Mouse (Mus musculus) erythroblast, embryonic 14.5 days (primary cell): ENCODE measurements around the gene Tamm41. TPM values are rescaled to one million over a fixed set of nuclear protein-coding genes. Genes with fewer than 3 reads are reported as not detected.

Experiments used
- H3K27me3 ChIP-seq: 2 replicates; pipeline ENCODE4 v1.6.1; 2012; ENCODE audit warnings: inconsistent platforms; ENCODE audit not compliant: control insufficient read depth
- H3K36me3 ChIP-seq: 2 replicates; pipeline ENCODE4 v1.6.1; 2012; ENCODE audit warnings: mild to moderate bottlenecking, inconsistent platforms; ENCODE audit not compliant: control insufficient read depth
- H3K4me1 ChIP-seq: 2 replicates; pipeline ENCODE4 v1.6.1; 2012; ENCODE audit warnings: inconsistent platforms; ENCODE audit not compliant: control insufficient read depth
- H3K4me3 ChIP-seq: replicated peaks from 2 replicates; pipeline ENCODE3; 2012; ENCODE audit warnings: moderate library complexity, mild to moderate bottlenecking, inconsistent platforms
- H3K9me3 ChIP-seq: 2 replicates; pipeline ENCODE4 v1.6.1; 2012; ENCODE audit warnings: low read length, inconsistent platforms, mixed read lengths; ENCODE audit not compliant: control insufficient read depth
- GATA1 ChIP-seq: IDR thresholded peaks from 2 replicates; pipeline ENCODE4 v1.6.1; 2012; ENCODE audit warnings: low read length, inconsistent platforms, mixed read lengths
- TAL1 ChIP-seq: IDR thresholded peaks from 3 replicates; pipeline ENCODE4 v1.6.1; 2012; ENCODE audit warnings: low read length, inconsistent platforms, mixed read lengths
- polyA plus RNA-seq: library from polyadenylated mRNA; stranded (reverse); fragments of >175 nt; gene quantifications from 2 replicates; pipeline ENCODE4 v1.2.3, GENCODE M21; 2012

The Tamm41 gene
- polyA plus RNA-seq, 1 experiment: 1.4 TPM

GRCm38 (mm10) chr6:114961276-114962068 lies 76.2 kb downstream of the Tamm41 start:
- no peaks in the 10 kb centered on the region for H3K36me3 ChIP-seq
- H3K9me3 ChIP-seq: no peaks in the 10 kb centered on the region
- H3K27me3 ChIP-seq: peaks cover 9% of the 10 kb centered on the region
- no peak overlapping the region for H3K4me3 ChIP-seq
- TF ChIP-seq GATA1: no peak
- TF ChIP-seq TAL1: no peak
- no peaks in the 10 kb centered on the region for H3K4me1 ChIP-seq

DNA sequence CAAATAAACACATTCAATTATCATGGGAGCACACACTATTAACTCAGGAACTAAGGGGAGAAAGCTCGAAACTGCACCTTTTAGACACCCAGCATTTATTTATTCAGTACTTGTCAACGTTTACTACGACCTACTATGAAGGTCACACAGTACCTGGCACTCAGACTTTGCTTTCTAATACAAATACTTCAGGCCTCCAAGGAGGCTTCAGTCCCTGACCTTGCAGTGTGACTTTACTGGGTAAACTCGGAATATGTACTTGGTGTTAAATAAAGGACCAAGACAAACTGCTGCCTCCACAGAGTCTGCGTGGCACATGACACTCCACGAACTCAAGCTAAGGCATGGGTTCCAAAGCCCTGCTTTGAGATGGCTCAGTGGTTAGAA lies 78.7 kb downstream of the Tamm41 start:
- Histone ChIP-seq H3K4me3 (no peak overlapping the region), H3K36me3 (no peaks in the 10 kb centered on the region), H3K4me1 (no peaks in the 10 kb centered on the region), H3K9me3 (no peaks in the 10 kb centered on the region), H3K27me3 (no peaks in the 10 kb centered on the region)
- TF ChIP-seq TAL1 (no peak), GATA1 (no peak)

DNA sequence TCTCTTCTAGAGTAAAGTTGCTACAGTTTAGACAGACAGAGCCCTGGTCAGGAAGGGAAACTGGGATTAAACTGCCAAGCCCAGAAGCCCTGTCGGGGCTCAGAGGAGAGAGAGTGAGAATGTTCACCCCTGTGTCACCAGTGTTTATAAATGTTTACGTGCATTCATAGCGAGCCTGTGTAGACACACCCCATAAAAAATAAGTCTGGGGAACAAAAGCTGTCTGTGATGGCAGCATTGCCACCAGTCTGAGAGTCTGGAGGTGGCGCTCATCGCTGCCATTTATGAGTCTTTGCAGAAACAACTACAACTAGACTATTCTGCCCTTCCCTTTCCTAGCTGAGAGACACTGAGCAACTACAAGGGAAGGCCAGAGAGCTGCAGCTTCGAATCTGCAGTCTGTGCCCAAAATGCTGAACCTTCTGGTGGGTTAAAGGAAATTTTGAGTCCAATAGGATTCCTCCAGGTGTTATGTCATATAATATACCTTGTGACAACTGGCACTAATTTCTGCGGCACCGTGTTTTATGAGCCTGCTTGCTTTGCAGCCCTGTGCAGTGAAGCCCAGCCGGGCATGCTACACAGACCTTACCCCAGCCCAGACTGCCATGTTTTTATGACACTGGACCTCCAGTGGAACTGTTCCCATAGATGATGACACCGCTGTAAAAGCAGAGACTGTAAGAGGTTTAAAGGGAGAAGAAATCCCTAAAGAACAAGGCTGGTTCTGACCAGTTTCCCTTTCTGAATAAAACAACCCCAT lies 79.2 kb downstream of the Tamm41 start:
- H3K4me3 ChIP-seq: no peak overlapping the region
- H3K27me3 ChIP-seq: no peaks in the 10 kb centered on the region
- no peak for TF ChIP-seq GATA1
- no peak for TF ChIP-seq TAL1
- no peaks in the 10 kb centered on the region for H3K36me3 ChIP-seq
- no peaks in the 10 kb centered on the region for H3K4me1 ChIP-seq
- H3K9me3 ChIP-seq: no peaks in the 10 kb centered on the region

DNA sequence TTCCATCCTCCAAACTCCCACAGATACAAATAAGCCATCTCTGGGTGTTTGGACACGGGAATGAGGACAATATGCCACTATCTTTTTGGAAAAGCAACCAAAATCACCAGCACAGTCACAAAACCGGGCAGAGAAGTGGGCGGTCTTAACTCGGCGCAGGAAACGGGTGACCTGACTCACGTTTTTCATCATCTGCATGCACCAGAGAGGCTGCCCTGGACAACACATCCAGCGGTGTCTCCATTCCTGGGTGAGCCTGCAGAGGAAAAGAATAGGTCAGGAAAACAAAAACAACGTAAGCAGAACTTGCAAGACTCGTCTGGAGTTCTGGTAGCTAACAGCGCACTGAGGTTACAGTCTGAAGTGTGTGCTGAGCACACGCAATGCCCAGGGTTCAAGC lies 79.9 kb downstream of the Tamm41 start:
- H3K4me1 ChIP-seq: no peaks in the 10 kb centered on the region
- no peaks in the 10 kb centered on the region for H3K27me3 ChIP-seq
- TF ChIP-seq TAL1 (no peak), GATA1 (no peak)
- no peak overlapping the region for H3K4me3 ChIP-seq
- no peaks in the 10 kb centered on the region for H3K9me3 ChIP-seq
- H3K36me3 ChIP-seq: no peaks in the 10 kb centered on the region

DNA sequence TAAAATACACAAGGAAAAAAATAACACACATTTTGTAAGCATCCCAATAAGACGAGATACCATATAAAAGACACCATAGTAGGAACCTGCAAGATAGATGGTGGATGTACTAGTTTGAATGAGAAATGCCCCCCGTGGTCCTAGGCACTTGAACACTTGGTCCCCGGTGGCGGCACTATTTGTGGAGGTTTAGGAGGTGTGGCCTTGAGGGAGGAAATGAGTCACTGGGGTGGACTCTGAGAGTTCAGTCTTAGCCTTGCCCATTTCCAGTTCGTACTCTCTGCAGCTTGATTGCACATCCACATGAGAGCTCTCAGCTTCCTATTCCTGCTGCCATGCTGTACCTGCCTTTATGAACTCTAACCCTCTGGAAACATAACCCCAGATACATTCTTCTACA lies 83.2 kb downstream of the Tamm41 start:
- no peaks in the 10 kb centered on the region for H3K9me3 ChIP-seq
- H3K27me3 ChIP-seq: no peaks in the 10 kb centered on the region
- H3K4me3 ChIP-seq: no peak overlapping the region
- no peaks in the 10 kb centered on the region for H3K4me1 ChIP-seq
- no peaks in the 10 kb centered on the region for H3K36me3 ChIP-seq
- no peak for TF ChIP-seq GATA1

Other genes with a start within 250 kb of the Tamm41 start
- gene Vgll4, start 67.9 kb downstream of the Tamm41 start, polyA plus RNA-seq: 0.35 and 0.53 TPM in 2 replicates
- not detected in 2 replicates for gene Syn2, start 97.0 kb upstream of the Tamm41 start, polyA plus RNA-seq
- gene Gm17482, start 189.5 kb upstream of the Tamm41 start, polyA plus RNA-seq: not detected in 2 replicates
- gene Timp4, start 214.3 kb upstream of the Tamm41 start, polyA plus RNA-seq: not detected in 2 replicates